Mouse (Mus musculus): ENCODE results near the gene Inava.

Gene Inava

DNA sequence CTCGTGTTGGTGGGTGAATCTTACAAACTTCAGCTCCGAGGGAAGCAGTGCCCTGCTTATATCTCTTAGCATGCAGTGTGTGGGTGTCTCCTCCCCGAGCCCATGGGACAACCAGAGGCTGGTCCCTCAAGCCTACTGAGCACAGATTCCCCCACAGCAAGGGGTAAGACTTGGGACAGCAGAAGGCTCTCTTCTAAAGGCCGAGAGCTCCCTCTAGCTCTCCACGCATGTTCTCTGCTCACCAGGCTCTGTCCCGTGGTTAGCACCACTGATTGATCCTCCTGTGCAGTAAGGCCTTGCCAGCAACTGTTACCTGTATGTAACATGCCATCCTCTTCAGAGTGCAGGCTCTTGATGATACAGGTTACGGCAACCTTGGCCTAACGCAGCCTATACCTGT is 66.4 kb downstream of the Inava start:
- DNase-seq (ENCODE audit: extremely low read depth, insufficient read length, low spot score) = no peak

DNA sequence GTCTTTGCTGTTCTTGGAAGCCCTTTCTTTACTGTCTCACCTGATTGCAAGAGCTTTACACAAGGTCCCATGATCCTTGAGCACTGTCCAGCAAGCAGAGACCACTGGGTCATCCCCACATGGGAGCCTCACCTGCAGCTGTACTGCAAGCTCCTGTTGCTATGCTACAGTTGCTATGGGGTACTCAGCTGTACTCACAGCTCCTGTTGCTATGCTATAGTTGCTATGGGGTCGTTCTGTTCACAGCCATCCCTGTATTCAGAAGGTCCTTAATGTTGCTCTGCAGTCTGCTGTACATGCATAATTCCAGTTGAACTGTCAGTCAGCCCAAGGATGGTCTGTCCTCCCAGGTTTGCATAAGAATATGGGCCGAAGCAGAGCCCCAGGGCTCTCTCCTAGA is 68.6 kb downstream of the Inava start:
- no peak for DNase-seq (ENCODE audit: extremely low read depth, insufficient read length, low spot score)
